Mouse (Mus musculus) liver, embryonic 14.5 days (tissue): Measurements from ENCODE around the gene Dcun1d3. TPM values are rescaled to one million over a fixed set of nuclear protein-coding genes. Genes with fewer than 3 reads are reported as not detected.

Source experiments
- ATAC-seq: fragments of 200-750 bp; cut with Nextera tagmentation; 2 replicates; pipeline ENCODE4 v1.8.0; 2017; ENCODE audit warnings: moderate number of reproducible peaks, mild to moderate bottlenecking, moderate library complexity; ENCODE audit not compliant: insufficient read depth
- DNase-seq, 3 experiments: peaks; one replicate each; pipeline ENCODE4 v3.0.0-alpha.2; 2012 to 2013; ENCODE audit warnings: low read depth in 3 of 3, low spot score in 3 of 3
- H3K27ac ChIP-seq: fragments of 300-500 bp; sonication (generic); 2 replicates; pipeline ENCODE4 v1.5.1; 2014; ENCODE audit warnings: moderate library complexity, mild to moderate bottlenecking, control low read depth, inconsistent platforms
- H3K27me3 ChIP-seq: fragments of 300-500 bp; sonication (generic); 2 replicates; pipeline ENCODE4 v1.6.1; 2014; ENCODE audit warnings: mild to moderate bottlenecking, low read length, moderate library complexity; ENCODE audit not compliant: control insufficient read depth, insufficient read depth
- H3K36me3 ChIP-seq: fragments of 300-500 bp; sonication (generic); replicated peaks from 2 replicates; pipeline ENCODE4 v1.6.1; 2014; ENCODE audit warnings: low read depth; ENCODE audit not compliant: control insufficient read depth, insufficient read depth
- H3K4me1 ChIP-seq, 2 experiments: fragments of 200-500 bp in 1 of 2; fragments of 300-500 bp in 1 of 2; sonication (generic) in 1 of 2; replicated peaks; 2 replicates each; pipeline ENCODE4 v1.6.1; 2012 to 2014; ENCODE audit warnings: antibody characterized with exemption in 1 of 2, inconsistent platforms in 1 of 2, low read length in 1 of 2; ENCODE audit not compliant: control insufficient read depth in 2 of 2, insufficient read depth in 2 of 2
- H3K4me2 ChIP-seq: fragments of 300-500 bp; sonication (generic); 2 replicates; pipeline ENCODE4 v1.6.1; 2014; ENCODE audit warnings: low read depth, mild to moderate bottlenecking, control low read depth, moderate library complexity
- H3K4me3 ChIP-seq, 2 experiments: fragments of 200-500 bp in 1 of 2; fragments of 300-500 bp in 1 of 2; sonication (generic) in 1 of 2; 2 replicates each; pipeline ENCODE4 v1.5.1; 2012 to 2014; ENCODE audit warnings: low read depth in 2 of 2, low read length in 2 of 2, mild to moderate bottlenecking in 2 of 2, control low read depth in 1 of 2, inconsistent platforms in 1 of 2, moderate library complexity in 1 of 2; ENCODE audit not compliant: insufficient read depth in 1 of 2
- H3K9ac ChIP-seq: fragments of 300-500 bp; sonication (generic); replicated peaks from 2 replicates; pipeline ENCODE4 v1.6.1; 2014; ENCODE audit warnings: mild to moderate bottlenecking, control low read depth, moderate library complexity
- H3K9me3 ChIP-seq: fragments of 300-500 bp; sonication (generic); 2 replicates; pipeline ENCODE4 v1.6.1; 2016; ENCODE audit warnings: low read length, mixed read lengths; ENCODE audit not compliant: control insufficient read depth
- CTCF ChIP-seq: IDR thresholded peaks from 2 replicates; pipeline ENCODE4 v1.5.1; 2016; ENCODE audit warnings: antibody characterized with exemption, low read depth, control low read depth
- EP300 ChIP-seq: IDR thresholded peaks from 2 replicates; pipeline ENCODE4 v1.6.1; 2016; ENCODE audit warnings: antibody characterized with exemption, low read depth
- WGBS: fragments of 180-500 bp; shearing (Covaris S2); extraction: QIAGEN DNeasy Blood & Tissue Kit; methylation state at CpG from one replicate; pipeline ENCODE4 v1.1.7; 2014; ENCODE audit not compliant: insufficient replicate concordance; 5-methylcytosine and 5-hydroxymethylcytosine counted together
- polyA plus RNA-seq, 2 experiments: library from polyadenylated mRNA; depleted of rRNA in 1 of 2; stranded (reverse) in 1 of 2; unstranded in 1 of 2; fragments of >200 nt; fragmentation: Nextera tagmentation in 1 of 2; extraction: Ambion mirVana in 1 of 2; gene quantifications; 2 replicates each; pipeline versions ENCODE4 v1.2.1 to v1.2.3; 2012 to 2014

Dcun1d3 gene
- polyA plus RNA-seq, 2 experiments: 0.87 to 1.2 TPM

GRCm38 (mm10) chr7:119849096-119849495 is 47.0 kb downstream of the Dcun1d3 start:
- H3K4me2 ChIP-seq: no peak overlapping the region
- H3K36me3 ChIP-seq: peaks cover 4% of the 10 kb centered on the region; the same call in 1 of the 2 replicates
- no peak overlapping the region for H3K4me3 ChIP-seq
- WGBS: 0% methylated on average over 1 of the region's 1 CpGs
- no peaks in the 10 kb centered on the region for H3K4me1 ChIP-seq
- no peak for DNase-seq
- no peak for ATAC-seq
- no peak overlapping the region for H3K27ac ChIP-seq
- no peaks in the 10 kb centered on the region for H3K27me3 ChIP-seq
- H3K9ac ChIP-seq: no peak overlapping the region
- peak; percentile 86 for TF ChIP-seq CTCF
- TF ChIP-seq EP300: no peak
- no peaks in the 10 kb centered on the region for H3K9me3 ChIP-seq

- Histone ChIP-seq H3K36me3 (peaks cover 7% of the 10 kb centered on the region), H3K27ac (no peak overlapping the region), H3K4me2 (no peak overlapping the region), H3K4me1 (no peaks in the 10 kb centered on the region), H3K9me3 (no peaks in the 10 kb centered on the region), H3K9ac (no peak overlapping the region), H3K4me3 (no peak overlapping the region), H3K27me3 (no peaks in the 10 kb centered on the region)
- TF ChIP-seq CTCF: no peak
- no peak for TF ChIP-seq EP300
- no peak for ATAC-seq
- 82% methylated on average over 2 of the region's 2 CpGs for whole genome bisulfite sequencing
- no peak for DNase-seq
Observed at GRCm38 (mm10) chr7:119847396-119847795, 48.7 kb downstream of the Dcun1d3 start.

- 45% methylated on average over 2 of the region's 2 CpGs for WGBS
- TF ChIP-seq CTCF (no peak), EP300 (no peak)
- Histone ChIP-seq H3K27me3 (no peaks in the 10 kb centered on the region), H3K4me3 (no peak overlapping the region), H3K27ac (no peak overlapping the region), H3K9me3 (no peaks in the 10 kb centered on the region), H3K9ac (no peak overlapping the region), H3K4me1 (no peaks in the 10 kb centered on the region), H3K36me3 (peaks cover 7% of the 10 kb centered on the region), H3K4me2 (no peak overlapping the region)
- no peak for ATAC-seq
- no peak for DNase-seq
Observed at GRCm38 (mm10) chr7:119845541-119845940, 50.6 kb downstream of the Dcun1d3 start.

GRCm38 (mm10) chr7:119841820-119842449 is 54.2 kb downstream of the Dcun1d3 start:
- no peak for ATAC-seq
- DNase-seq: no peak
- TF ChIP-seq EP300: no peak
- no peak for TF ChIP-seq CTCF
- no peaks in the 10 kb centered on the region for H3K9me3 ChIP-seq
- H3K27me3 ChIP-seq: no peaks in the 10 kb centered on the region
- no peak overlapping the region for H3K4me2 ChIP-seq
- no peaks in the 10 kb centered on the region for H3K4me1 ChIP-seq
- WGBS: 78% methylated on average over 4 of the region's 4 CpGs
- H3K9ac ChIP-seq: no peak overlapping the region
- H3K27ac ChIP-seq: no peak overlapping the region
- H3K4me3 ChIP-seq: no peak overlapping the region
- peaks cover 3% of the 10 kb centered on the region for H3K36me3 ChIP-seq

- H3K9ac ChIP-seq: no peak overlapping the region
- H3K4me3 ChIP-seq: no peak overlapping the region
- WGBS: 65% methylated on average over 4 of the region's 4 CpGs
- H3K4me2 ChIP-seq: no peak overlapping the region
- DNase-seq: no peak
- H3K9me3 ChIP-seq: no peaks in the 10 kb centered on the region
- H3K27ac ChIP-seq: no peak overlapping the region
- H3K27me3 ChIP-seq: no peaks in the 10 kb centered on the region
- H3K36me3 ChIP-seq: no peaks in the 10 kb centered on the region; the same call in none of the 2 replicates
- no peak for ATAC-seq
- TF ChIP-seq EP300: no peak
- TF ChIP-seq CTCF: no peak
- H3K4me1 ChIP-seq: no peaks in the 10 kb centered on the region
Observed at GRCm38 (mm10) chr7:119835996-119836777, 59.9 kb downstream of the Dcun1d3 start.
